Mouse (Mus musculus): ENCODE results near the gene Bcor. TPM values are rescaled to one million over a fixed set of nuclear protein-coding genes. Genes with fewer than 3 reads are reported as not detected.

The Bcor gene
- total and polyA plus RNA-seq, 3 experiments, result 70.0 to 177 (median 80.8) TPM

DNA sequence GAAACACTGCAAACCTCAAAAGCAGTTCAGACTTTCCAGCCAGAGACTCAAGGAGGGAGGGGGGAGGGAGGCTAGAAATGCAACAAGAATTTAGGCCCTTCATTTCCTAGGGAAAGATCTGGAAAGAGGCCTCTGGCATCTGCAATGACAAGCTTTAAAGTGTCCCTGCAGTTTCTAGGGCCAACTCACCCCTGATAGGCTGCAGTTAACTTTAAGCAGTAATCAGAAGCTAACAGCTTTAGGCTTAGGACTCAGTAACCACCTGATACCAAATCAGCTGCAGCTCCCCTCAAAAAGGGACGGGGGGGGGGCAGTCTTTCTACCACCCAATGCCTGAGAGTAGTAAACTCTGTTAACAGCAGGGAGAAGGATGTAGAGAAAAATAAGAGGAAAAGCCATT is 156.6 kb downstream of the Bcor start:
- Histone ChIP-seq H3K4me1 (ENCODE audit: insufficient read depth, low read depth, low read length) (peaks cover 67% of the 10 kb centered on the region), H3K4me3 (ENCODE audit: low read depth, low read length) (peak overlapping the region; percentile 65; the same call in 1 of the 2 replicates), H3K36me3 (replicated peaks) (no peaks in the 10 kb centered on the region), H3K27me3 (ENCODE audit: insufficient read depth, low read length) (no peaks in the 10 kb centered on the region), H3K9me3 (replicated peaks) (no peaks in the 10 kb centered on the region)
- no peak for TF ChIP-seq POLR2AphosphoS5 (IDR thresholded peaks at IDR 0.05; ENCODE audit: insufficient replicate concordance, low read depth, low read length)
- peak; percentile 61; the same call in 1 of the 2 replicates for TF ChIP-seq TAL1 (conservative IDR thresholded peaks at IDR 0.05; ENCODE audit: low read depth, low read length)
- DNase-seq (ENCODE audit: low spot score) (no peak), ATAC-seq (ENCODE audit: extremely low read depth, insufficient number of reproducible peaks, low FRiP score, poor library complexity, severe bottlenecking) (peak; percentile 50)

DNA sequence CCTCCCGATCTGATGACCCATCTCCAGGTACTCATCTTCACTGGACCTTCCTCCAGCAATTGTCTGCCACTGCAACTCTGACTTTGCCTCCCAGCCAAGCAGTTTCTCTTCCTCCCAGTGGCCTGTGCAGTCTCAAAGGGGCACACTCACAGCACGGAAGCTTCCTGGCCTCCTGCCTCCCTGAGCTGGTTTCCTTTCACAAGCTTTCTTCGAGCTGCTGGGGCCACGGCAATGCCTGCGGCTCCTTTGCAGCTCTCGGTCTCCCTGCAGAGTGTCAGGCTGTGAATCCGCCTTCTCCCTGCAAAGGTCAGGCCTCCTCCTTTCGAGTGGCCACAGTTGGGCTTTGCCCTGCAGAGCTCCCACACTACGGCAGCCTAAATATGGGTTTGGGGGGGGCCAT is 157.0 kb downstream of the Bcor start:
- peaks cover 67% of the 10 kb centered on the region for H3K4me1 ChIP-seq (ENCODE audit: insufficient read depth, low read depth, low read length)
- no peaks in the 10 kb centered on the region for H3K9me3 ChIP-seq (replicated peaks)
- H3K27me3 ChIP-seq (ENCODE audit: insufficient read depth, low read length), result no peaks in the 10 kb centered on the region
- TF ChIP-seq GATA2 (IDR thresholded peaks at IDR 0.05; ENCODE audit: borderline replicate concordance, low read depth, low read length) (no peak), GATA1 (IDR thresholded peaks at IDR 0.05; ENCODE audit: borderline replicate concordance, low read length) (no peak), TAL1 (conservative IDR thresholded peaks at IDR 0.05; ENCODE audit: low read depth, low read length) (no peak), POLR2AphosphoS5 (IDR thresholded peaks at IDR 0.05; ENCODE audit: insufficient replicate concordance, low read depth, low read length) (no peak)
- ATAC-seq (ENCODE audit: extremely low read depth, insufficient number of reproducible peaks, low FRiP score, poor library complexity, severe bottlenecking) (no peak), DNase-seq (ENCODE audit: low spot score) (no peak)
- no peaks in the 10 kb centered on the region for H3K36me3 ChIP-seq (replicated peaks)
- peak overlapping the region; percentile 65; the same call in 1 of the 2 replicates for H3K4me3 ChIP-seq (ENCODE audit: low read depth, low read length)

DNA sequence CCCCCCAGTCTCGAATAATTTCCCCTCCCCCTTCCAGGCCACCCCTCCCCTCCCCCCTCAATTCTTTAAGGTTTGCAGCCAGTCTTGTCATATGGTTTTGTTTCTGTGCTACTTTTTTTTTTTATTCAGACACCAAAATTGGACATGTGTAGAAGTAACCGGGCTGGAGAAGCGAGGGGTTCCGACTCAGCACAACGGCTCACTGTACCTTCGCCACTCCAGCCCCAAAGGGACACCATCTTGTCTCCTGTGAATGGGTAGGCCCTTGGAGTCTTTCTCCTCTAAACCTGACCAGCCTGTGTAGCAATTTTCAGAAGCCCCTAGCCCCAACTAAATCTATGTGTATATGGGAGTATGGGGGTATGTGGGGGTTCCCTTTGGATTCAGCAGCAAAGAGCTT is 157.6 kb downstream of the Bcor start:
- no peaks in the 10 kb centered on the region for H3K27me3 ChIP-seq (ENCODE audit: insufficient read depth, low read length)
- H3K4me1 ChIP-seq (ENCODE audit: insufficient read depth, low read depth, low read length), result peaks cover 69% of the 10 kb centered on the region
- DNase-seq (ENCODE audit: low spot score), result no peak
- no peak for TF ChIP-seq GATA1 (IDR thresholded peaks at IDR 0.05; ENCODE audit: borderline replicate concordance, low read length)
- no peak for TF ChIP-seq TAL1 (conservative IDR thresholded peaks at IDR 0.05; ENCODE audit: low read depth, low read length)
- no peak for TF ChIP-seq GATA2 (IDR thresholded peaks at IDR 0.05; ENCODE audit: borderline replicate concordance, low read depth, low read length)
- TF ChIP-seq POLR2AphosphoS5 (IDR thresholded peaks at IDR 0.05; ENCODE audit: insufficient replicate concordance, low read depth, low read length), result no peak
- TF ChIP-seq CTCF (IDR thresholded peaks at IDR 0.05; ENCODE audit: low read depth, low read length), result no peak
- H3K36me3 ChIP-seq (replicated peaks), result no peaks in the 10 kb centered on the region
- H3K4me3 ChIP-seq (ENCODE audit: low read depth, low read length), result peak overlapping the region; percentile 30; the same call in 1 of the 2 replicates
- H3K9me3 ChIP-seq (replicated peaks), result no peaks in the 10 kb centered on the region
- no peak for ATAC-seq (ENCODE audit: extremely low read depth, insufficient number of reproducible peaks, low FRiP score, poor library complexity, severe bottlenecking)

DNA sequence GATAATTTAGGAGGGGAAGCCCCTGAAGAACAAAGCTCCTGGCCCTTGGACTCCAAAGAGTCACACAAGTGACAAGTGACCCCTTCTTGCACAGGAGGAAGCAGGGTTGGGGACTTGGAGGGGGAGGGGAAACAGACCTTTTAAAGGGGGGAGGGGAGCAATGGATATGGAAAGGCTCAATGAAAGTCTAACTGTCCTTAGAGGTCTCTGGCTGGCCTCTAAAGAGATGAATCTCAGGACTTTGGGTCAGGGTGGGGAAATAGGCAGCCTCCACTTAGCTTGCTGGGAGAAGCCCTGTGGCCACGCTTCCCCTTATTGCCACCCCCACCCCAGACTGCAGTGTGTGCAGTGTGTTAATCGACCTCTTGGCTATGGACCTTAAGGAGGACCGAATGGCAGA is 158.2 kb downstream of the Bcor start:
- no peaks in the 10 kb centered on the region for H3K27me3 ChIP-seq (ENCODE audit: insufficient read depth, low read length)
- no peaks in the 10 kb centered on the region for H3K9me3 ChIP-seq (replicated peaks)
- H3K36me3 ChIP-seq (replicated peaks), result no peaks in the 10 kb centered on the region
- TF ChIP-seq GATA1 (IDR thresholded peaks at IDR 0.05; ENCODE audit: borderline replicate concordance, low read length) (no peak), POLR2AphosphoS5 (IDR thresholded peaks at IDR 0.05; ENCODE audit: insufficient replicate concordance, low read depth, low read length) (no peak), CTCF (IDR thresholded peaks at IDR 0.05; ENCODE audit: low read depth, low read length) (no peak), GATA2 (IDR thresholded peaks at IDR 0.05; ENCODE audit: borderline replicate concordance, low read depth, low read length) (no peak), TAL1 (conservative IDR thresholded peaks at IDR 0.05; ENCODE audit: low read depth, low read length) (no peak)
- peak overlapping the region; percentile 60; the same call in 1 of the 2 replicates for H3K4me3 ChIP-seq (ENCODE audit: low read depth, low read length)
- H3K4me1 ChIP-seq (ENCODE audit: insufficient read depth, low read depth, low read length), result peaks cover 75% of the 10 kb centered on the region
- ATAC-seq (ENCODE audit: extremely low read depth, insufficient number of reproducible peaks, low FRiP score, poor library complexity, severe bottlenecking) (no peak), DNase-seq (ENCODE audit: low spot score) (no peak)

DNA sequence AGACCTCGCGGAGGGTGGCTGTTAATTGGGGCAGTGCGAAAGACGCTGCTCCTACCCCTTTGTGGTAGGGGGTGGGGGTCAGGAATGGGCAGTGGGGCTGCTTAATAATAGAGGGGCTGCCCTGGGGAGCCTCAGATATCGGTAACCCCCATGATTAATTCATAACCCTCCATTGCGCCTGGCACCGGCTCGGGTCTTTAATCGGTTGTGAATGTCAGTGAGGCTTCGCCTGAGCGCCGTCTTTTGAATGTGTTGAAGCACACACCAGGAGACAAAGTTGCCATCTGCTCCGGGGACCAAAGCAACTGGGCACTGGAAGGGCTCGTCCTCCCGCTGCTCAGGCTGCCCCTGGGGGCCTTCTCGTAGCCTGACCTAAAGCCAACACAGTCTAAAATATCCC is 158.8 kb downstream of the Bcor start:
- Histone ChIP-seq H3K36me3 (replicated peaks) (no peaks in the 10 kb centered on the region), H3K4me3 (ENCODE audit: low read depth, low read length) (no peak overlapping the region; the same call in 1 of the 2 replicates), H3K9me3 (replicated peaks) (no peaks in the 10 kb centered on the region), H3K27me3 (ENCODE audit: insufficient read depth, low read length) (no peaks in the 10 kb centered on the region), H3K4me1 (ENCODE audit: insufficient read depth, low read depth, low read length) (peaks cover 79% of the 10 kb centered on the region)
- DNase-seq (ENCODE audit: low spot score) (no peak), ATAC-seq (ENCODE audit: extremely low read depth, insufficient number of reproducible peaks, low FRiP score, poor library complexity, severe bottlenecking) (no peak)
- TF ChIP-seq CTCF (IDR thresholded peaks at IDR 0.05; ENCODE audit: low read depth, low read length) (no peak), POLR2AphosphoS5 (IDR thresholded peaks at IDR 0.05; ENCODE audit: insufficient replicate concordance, low read depth, low read length) (no peak), TAL1 (conservative IDR thresholded peaks at IDR 0.05; ENCODE audit: low read depth, low read length) (no peak), GATA2 (IDR thresholded peaks at IDR 0.05; ENCODE audit: borderline replicate concordance, low read depth, low read length) (no peak), GATA1 (IDR thresholded peaks at IDR 0.05; ENCODE audit: borderline replicate concordance, low read length) (no peak)

DNA sequence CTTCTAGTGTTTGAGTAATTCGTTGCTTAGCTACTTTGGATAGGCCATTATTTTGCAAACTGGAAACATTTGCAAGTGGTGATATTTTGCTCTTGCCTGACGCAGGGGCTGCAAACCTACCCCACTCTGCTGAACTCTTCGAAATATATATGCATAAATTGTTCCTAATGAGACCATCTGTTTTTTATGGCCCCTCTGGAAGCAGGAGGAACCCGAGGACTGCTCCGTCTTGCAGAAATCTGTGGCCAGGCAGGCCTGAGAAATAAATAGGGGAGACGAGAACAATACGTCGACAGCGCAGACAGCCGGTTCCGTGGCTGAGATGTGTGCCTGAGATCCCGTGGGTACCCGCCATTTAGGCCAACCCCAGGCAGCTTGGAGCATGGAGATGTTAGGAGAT is 159.5 kb downstream of the Bcor start:
- no peaks in the 10 kb centered on the region for H3K9me3 ChIP-seq (replicated peaks)
- no peak for ATAC-seq (ENCODE audit: extremely low read depth, insufficient number of reproducible peaks, low FRiP score, poor library complexity, severe bottlenecking)
- TF ChIP-seq TAL1 (conservative IDR thresholded peaks at IDR 0.05; ENCODE audit: low read depth, low read length) (no peak), GATA2 (IDR thresholded peaks at IDR 0.05; ENCODE audit: borderline replicate concordance, low read depth, low read length) (no peak), CTCF (IDR thresholded peaks at IDR 0.05; ENCODE audit: low read depth, low read length) (no peak), POLR2AphosphoS5 (IDR thresholded peaks at IDR 0.05; ENCODE audit: insufficient replicate concordance, low read depth, low read length) (no peak), GATA1 (IDR thresholded peaks at IDR 0.05; ENCODE audit: borderline replicate concordance, low read length) (no peak)
- peaks cover 81% of the 10 kb centered on the region for H3K4me1 ChIP-seq (ENCODE audit: insufficient read depth, low read depth, low read length)
- no peaks in the 10 kb centered on the region for H3K36me3 ChIP-seq (replicated peaks)
- H3K27me3 ChIP-seq (ENCODE audit: insufficient read depth, low read length), result no peaks in the 10 kb centered on the region
- DNase-seq (ENCODE audit: low spot score), result no peak
- H3K4me3 ChIP-seq (ENCODE audit: low read depth, low read length), result no peak overlapping the region

Measured in G1E (cell line).